ENCODE assay signal across 41 mouse cellular contexts in the genomic region with DNA sequence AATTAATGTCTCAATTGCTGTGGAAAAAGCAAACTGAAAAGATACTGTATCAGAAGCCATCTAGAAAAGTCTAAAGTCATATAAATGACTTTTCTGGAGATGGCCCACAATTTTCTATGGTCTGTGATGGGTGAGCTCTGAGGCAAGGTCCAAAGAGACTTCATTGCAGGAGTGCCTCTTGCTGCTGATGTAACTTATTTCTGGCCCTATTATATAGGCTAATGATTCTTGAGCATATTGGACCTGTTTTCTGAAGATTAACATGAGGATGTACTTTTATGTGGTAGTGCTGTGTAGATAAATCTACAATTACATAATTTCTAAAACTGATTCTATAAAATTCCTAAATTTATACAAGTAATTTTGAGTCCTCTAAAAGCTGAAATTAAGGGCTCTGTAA. TPM values are rescaled to one million over a fixed set of nuclear protein-coding genes. Genes with fewer than 3 reads are reported as not detected.
"Had no signal": no experiment of that assay in that cellular context is flagged by ENCODE, and none has a peak within 500 bp of the region (broad histone marks: within the 10 kb centered on the region; RNA-seq: fewer than 3 reads in every experiment).

No protein-coding gene starts in this region.

- ATAC-seq: hindbrain, embryonic 16.5 days; hindbrain, postnatal 0 days; inflammation-experienced regulatory T-cells, adult 6 months; intestine, embryonic 15.5 days had no signal

- H3K27me3 ChIP-seq: heart, embryonic 12.5 days; heart, embryonic 13.5 days; heart, embryonic 15.5 days; hindbrain, embryonic 12.5 days; hindbrain, embryonic 13.5 days; hindbrain, embryonic 15.5 days; intestine, embryonic 15.5 days; kidney, embryonic 15.5 days had no signal

- DNase-seq: heart, postnatal 10 days; heart, postnatal 14 days; heart, postnatal 36 days; heart, postnatal 4 days; kidney, adult 11 months; kidney, adult 18-20 months; kidney, adult 2 months; kidney, adult 8-10 months; kidney, adult 9 months; kidney, postnatal 10 days; kidney, postnatal 14 days; kidney, postnatal 25 days; kidney, postnatal 36 days; kidney, postnatal 4 days; layer of hippocampus, adult 9-11 months; layer of hippocampus, postnatal 36 days had no signal

- H3K27ac ChIP-seq: heart, embryonic 10.5 days; heart, embryonic 13.5 days; heart, embryonic 15.5 days; hindbrain, embryonic 10.5 days; hindbrain, embryonic 12.5 days; hindbrain, embryonic 13.5 days; hindbrain, embryonic 14.5 days; hindbrain, embryonic 15.5 days; hindbrain, postnatal 0 days; intestine, embryonic 15.5 days; kidney, embryonic 15.5 days; kidney, postnatal 0 days; layer of hippocampus, adult 2 months had no signal

- H3K9ac ChIP-seq: heart, embryonic 12.5 days; heart, embryonic 13.5 days; heart, embryonic 15.5 days; hindbrain, embryonic 12.5 days; hindbrain, embryonic 13.5 days; hindbrain, embryonic 14.5 days; hindbrain, embryonic 15.5 days; intestine, embryonic 15.5 days; kidney, embryonic 15.5 days had no signal

- H3K9me3 ChIP-seq: heart, embryonic 10.5 days; heart, embryonic 12.5 days; heart, embryonic 13.5 days; heart, embryonic 15.5 days; hindbrain, embryonic 10.5 days; hindbrain, embryonic 12.5 days; hindbrain, embryonic 13.5 days; hindbrain, embryonic 15.5 days; intestine, embryonic 15.5 days; kidney, embryonic 15.5 days had no signal

- H3K36me3 ChIP-seq: heart, embryonic 10.5 days; heart, embryonic 12.5 days; heart, embryonic 13.5 days; heart, embryonic 15.5 days; hindbrain, embryonic 10.5 days; hindbrain, embryonic 12.5 days; hindbrain, embryonic 13.5 days; hindbrain, embryonic 15.5 days; intestine, embryonic 15.5 days; kidney, embryonic 15.5 days had no signal

- H3K4me1 ChIP-seq: heart, embryonic 10.5 days; heart, embryonic 12.5 days; heart, embryonic 13.5 days; heart, embryonic 15.5 days; hindbrain, embryonic 10.5 days; hindbrain, embryonic 12.5 days; hindbrain, embryonic 13.5 days; hindbrain, embryonic 15.5 days; intestine, embryonic 15.5 days; kidney, embryonic 15.5 days had no signal

- H3K4me2 ChIP-seq: heart, embryonic 11.5 days; heart, embryonic 12.5 days; heart, embryonic 13.5 days; heart, embryonic 15.5 days; hindbrain, embryonic 12.5 days; hindbrain, embryonic 13.5 days; hindbrain, embryonic 14.5 days; hindbrain, embryonic 15.5 days; intestine, embryonic 15.5 days; kidney, embryonic 15.5 days had no signal

- H3K4me3 ChIP-seq: heart, embryonic 10.5 days; heart, embryonic 12.5 days; heart, embryonic 13.5 days; heart, embryonic 15.5 days; hindbrain, embryonic 10.5 days; hindbrain, embryonic 12.5 days; hindbrain, embryonic 13.5 days; hindbrain, embryonic 15.5 days; intestine, embryonic 15.5 days; kidney, embryonic 15.5 days; layer of hippocampus, adult 2 months had no signal

RNA-seq across cellular contexts. Expression of gene Gm8298, which starts 47.7 kb away (rescaled TPM):
- polyA plus RNA-seq: heart, embryonic 10.5 days; heart, embryonic 11.5 days; heart, embryonic 12.5 days; heart, embryonic 13.5 days; heart, embryonic 14.5 days; heart, embryonic 15.5 days; heart, embryonic 16.5 days; heart, postnatal 0 days; hindbrain, embryonic 10.5 days; hindbrain, embryonic 11.5 days; hindbrain, embryonic 12.5 days; hindbrain, embryonic 13.5 days; hindbrain, embryonic 14.5 days; hindbrain, embryonic 15.5 days; hindbrain, embryonic 16.5 days; hindbrain, postnatal 0 days; inflammation-experienced regulatory T-cells, adult 6 months; intestine, embryonic 14.5 days; intestine, embryonic 15.5 days; kidney, adult 2 months; kidney, embryonic 14.5 days; kidney, embryonic 15.5 days; kidney, embryonic 16.5 days; kidney, postnatal 0 days; large intestine, adult 2 months had no signal
